Mouse (Mus musculus) spleen, adult 12 weeks (tissue): ENCODE measurements at regions not wholly inside any gene's neighbourhood (a gene's known extent, or its start where the extent isn't known, plus 50 kb on each side); places are given as distances from the start of the nearest gene placed in this dataset.

Experiments
- DNase-seq: peaks from one replicate; pipeline ENCODE4 v3.0.0; 2022; ENCODE audit warnings: low spot score

- DNase-seq = no peak
Observed at GRCm38 (mm10) chr2:144123395-144124034, 90.7 kb downstream of the Banf2 start.

GRCm38 (mm10) chr2:144127082-144128037 is 94.5 kb downstream of the Banf2 start:
- no peak for DNase-seq

- DNase-seq = no peak
Observed at GRCm38 (mm10) chr2:144128038-144128402, 95.2 kb downstream of the Banf2 start.

GRCm38 (mm10) chr2:144128527-144128926 is 95.7 kb downstream of the Banf2 start:
- DNase-seq = no peak

GRCm38 (mm10) chr2:144133806-144134574 is 101.1 kb downstream of the Banf2 start:
- no peak for DNase-seq

- no peak for DNase-seq
Observed at GRCm38 (mm10) chr2:144134575-144134958, 101.7 kb downstream of the Banf2 start.

- no peak for DNase-seq
Observed at GRCm38 (mm10) chr2:144135586-144135985, 102.7 kb downstream of the Banf2 start.

- DNase-seq = no peak
Observed at GRCm38 (mm10) chr2:144143620-144144384, 110.9 kb downstream of the Banf2 start.

- no peak for DNase-seq
Observed at GRCm38 (mm10) chr2:144144486-144145136, 111.8 kb downstream of the Banf2 start.

GRCm38 (mm10) chr2:144156456-144157211 is 113.8 kb upstream of the Mgme1 start:
- no peak for DNase-seq

- no peak for DNase-seq
Observed at GRCm38 (mm10) chr2:144157343-144157742, 113.1 kb upstream of the Mgme1 start.

GRCm38 (mm10) chr2:144158256-144158655 is 112.2 kb upstream of the Mgme1 start:
- no peak for DNase-seq

GRCm38 (mm10) chr2:144159854-144160331 is 110.6 kb upstream of the Mgme1 start:
- no peak for DNase-seq

GRCm38 (mm10) chr2:144160434-144160833 is 110.0 kb upstream of the Mgme1 start:
- no peak for DNase-seq

GRCm38 (mm10) chr2:144161852-144162251 is 108.6 kb upstream of the Mgme1 start:
- no peak for DNase-seq

GRCm38 (mm10) chr2:144164102-144164501 is 106.4 kb upstream of the Mgme1 start:
- no peak for DNase-seq

- peak; percentile 9 for DNase-seq
Observed at GRCm38 (mm10) chr2:144164986-144165821, 105.3 kb upstream of the Mgme1 start.

GRCm38 (mm10) chr2:144166102-144166750 is 104.2 kb upstream of the Mgme1 start:
- no peak for DNase-seq
